Mouse (Mus musculus) activated CD4-positive, CD25-positive, alpha-beta regulatory T cell, adult 4 months (primary cell): Measurements from ENCODE around the gene Lrp2. TPM values are rescaled to one million over a fixed set of nuclear protein-coding genes. Genes with fewer than 3 reads are reported as not detected.
"Not testable (repeated sequence)": the region's sequence is repeated elsewhere in the genome, so short reads cannot be mapped to it uniquely, and the experiment has no call there.

Source experiments
- ATAC-seq: one replicate; pipeline ENCODE4 v1.8.0; 2017
- polyA plus RNA-seq, 2 experiments: library from polyadenylated mRNA; unstranded; fragments of 100-300 nt; shearing (Covaris generic); gene quantifications; one replicate each; pipeline ENCODE4 v1.2.1; 2017

Lrp2 gene
- polyA plus RNA-seq, 2 experiments from 2014 or later: 0.44 TPM; not detected in 1

- ATAC-seq: not testable (repeated sequence)
Measured at GRCm38 (mm10) chr2:69582068-69582467, 3.8 kb downstream of the Lrp2 start.

- no peak for ATAC-seq
Measured at GRCm38 (mm10) chr2:69580091-69580490, 5.8 kb downstream of the Lrp2 start.

GRCm38 (mm10) chr2:69578206-69578605 lies 7.7 kb downstream of the Lrp2 start:
- ATAC-seq: no peak

GRCm38 (mm10) chr2:69576531-69576930 lies 9.3 kb downstream of the Lrp2 start:
- ATAC-seq: no peak

GRCm38 (mm10) chr2:69574934-69575333 lies 10.9 kb downstream of the Lrp2 start:
- ATAC-seq: no peak

GRCm38 (mm10) chr2:69574261-69574660 lies 11.6 kb downstream of the Lrp2 start:
- ATAC-seq: no peak

- ATAC-seq: no peak
Measured at GRCm38 (mm10) chr2:69573733-69574054, 12.2 kb downstream of the Lrp2 start.

- ATAC-seq: no peak
Measured at GRCm38 (mm10) chr2:69573038-69573732, 12.7 kb downstream of the Lrp2 start.

GRCm38 (mm10) chr2:69570556-69570955 lies 15.3 kb downstream of the Lrp2 start:
- no peak for ATAC-seq

GRCm38 (mm10) chr2:69566281-69566680 lies 19.6 kb downstream of the Lrp2 start:
- no peak for ATAC-seq

- no peak for ATAC-seq
Measured at GRCm38 (mm10) chr2:69563492-69563891, 22.4 kb downstream of the Lrp2 start.

GRCm38 (mm10) chr2:69562761-69563160 lies 23.1 kb downstream of the Lrp2 start:
- ATAC-seq: no peak

GRCm38 (mm10) chr2:69560221-69560620 lies 25.6 kb downstream of the Lrp2 start:
- ATAC-seq: no peak

GRCm38 (mm10) chr2:69559380-69559779 lies 26.5 kb downstream of the Lrp2 start:
- ATAC-seq: no peak

- no peak for ATAC-seq
Measured at GRCm38 (mm10) chr2:69556686-69557085, 29.2 kb downstream of the Lrp2 start.

- no peak for ATAC-seq
Measured at GRCm38 (mm10) chr2:69551639-69552038, 34.2 kb downstream of the Lrp2 start.

- no peak for ATAC-seq
Measured at GRCm38 (mm10) chr2:69546823-69547222, 39.0 kb downstream of the Lrp2 start.

- no peak for ATAC-seq
Measured at GRCm38 (mm10) chr2:69536018-69536417, 49.8 kb downstream of the Lrp2 start.

GRCm38 (mm10) chr2:69531528-69532055 lies 54.3 kb downstream of the Lrp2 start:
- ATAC-seq: no peak

GRCm38 (mm10) chr2:69530691-69531527 lies 55.0 kb downstream of the Lrp2 start:
- no peak for ATAC-seq

GRCm38 (mm10) chr2:69530126-69530525 lies 55.7 kb downstream of the Lrp2 start:
- no peak for ATAC-seq

GRCm38 (mm10) chr2:69520273-69520672 lies 65.6 kb downstream of the Lrp2 start:
- no peak for ATAC-seq

- no peak for ATAC-seq
Measured at GRCm38 (mm10) chr2:69518307-69518706, 67.6 kb downstream of the Lrp2 start.

- ATAC-seq: no peak
Measured at GRCm38 (mm10) chr2:69511766-69512165, 74.1 kb downstream of the Lrp2 start.
